Mouse (Mus musculus): Measurements from ENCODE around the gene 4931428L18Rik. TPM values are rescaled to one million over a fixed set of nuclear protein-coding genes. Genes with fewer than 3 reads are reported as not detected.

The 4931428L18Rik gene
- total RNA-seq, 1 experiment = 1.8 TPM

DNA sequence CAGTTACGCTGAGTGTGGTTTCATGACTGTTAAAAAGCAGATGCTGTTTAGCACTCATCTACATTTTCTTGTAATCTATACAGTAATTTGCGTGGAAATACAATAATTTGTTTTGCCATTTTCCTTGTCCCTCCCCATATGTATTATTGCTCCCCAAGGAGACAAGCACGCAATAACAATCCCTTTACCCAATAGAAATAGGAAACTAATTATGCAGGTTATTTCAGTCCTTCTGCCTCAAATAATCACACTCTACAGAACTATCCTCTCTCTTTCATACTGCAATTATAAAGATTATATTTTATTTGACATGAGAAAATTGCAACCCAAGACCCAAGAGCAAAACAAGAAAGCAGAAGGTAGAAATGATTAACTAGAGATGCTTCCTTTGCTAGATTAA lies 25.5 kb downstream of the 4931428L18Rik start:
- in situ Hi-C loops (cut with MboI; ENCODE audit: low sequenced_read_pairs in 2 of 2, unreplicated experiment in 2 of 2) = no loop called here
- Histone ChIP-seq H3K4me1 (ENCODE audit: control insufficient read depth in 2 of 2, insufficient read depth in 2 of 2, low read length in 2 of 2, poor library complexity in 1 of 2) (no peaks in the 10 kb centered on the region), H3K27ac (ENCODE audit: insufficient read depth, low read depth, low read length, poor library complexity, severe bottlenecking) (no peak overlapping the region), H3K4me3 (ENCODE audit: insufficient read depth in 1 of 2, low read depth in 1 of 2, low read length in 2 of 2, poor library complexity in 1 of 2, severe bottlenecking in 1 of 2) (no peak overlapping the region), H3K36me3 (ENCODE audit: control insufficient read depth, insufficient read depth, low read length, poor library complexity, severe bottlenecking) (no peaks in the 10 kb centered on the region), H3K9ac (ENCODE audit: insufficient read depth, low read depth, low read length, poor library complexity, severe bottlenecking) (no peak overlapping the region), H3K9me3 (ENCODE audit: control insufficient read depth, insufficient read depth, low read depth, low read length) (no peaks in the 10 kb centered on the region)
- no peak for DNase-seq (ENCODE audit: low read depth, low spot score)
- no peak for TF ChIP-seq ZC3H11A (IDR thresholded peaks at IDR 0.05; ENCODE audit: borderline replicate concordance, low read depth, low read length)
- no peak for TF ChIP-seq ZNF384 (IDR thresholded peaks at IDR 0.05; ENCODE audit: low read depth, low read length)
- no peak for TF ChIP-seq CHD2 (IDR thresholded peaks at IDR 0.05; ENCODE audit: low read depth, low read length)
- TF ChIP-seq MAFK (IDR thresholded peaks at IDR 0.05; ENCODE audit: insufficient read depth, low read depth, low read length) = no peak
- no peak for TF ChIP-seq HCFC1 (IDR thresholded peaks at IDR 0.05; ENCODE audit: borderline replicate concordance, insufficient read depth, low read length)

DNA sequence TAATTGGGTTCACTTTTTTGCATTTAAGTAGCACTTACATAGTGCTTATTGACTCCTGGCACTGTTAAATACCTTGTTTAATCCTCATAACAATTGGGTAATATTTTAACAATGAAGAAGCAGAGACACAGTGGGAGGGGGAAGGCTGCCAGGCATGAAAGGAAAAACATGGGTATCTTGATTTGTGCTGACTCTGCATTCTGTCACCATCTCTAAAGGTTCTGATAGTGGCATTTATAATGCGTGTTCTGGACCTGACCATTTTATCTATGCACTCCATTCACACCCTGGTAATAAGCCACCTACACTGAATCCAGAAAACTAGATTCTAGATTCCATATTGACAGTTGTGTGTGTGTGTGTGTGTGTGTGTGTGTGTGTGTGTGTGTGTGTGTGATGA lies 26.9 kb downstream of the 4931428L18Rik start:
- no peak overlapping the region for H3K9ac ChIP-seq (ENCODE audit: insufficient read depth, low read depth, low read length, poor library complexity, severe bottlenecking)
- no peak overlapping the region for H3K4me3 ChIP-seq (ENCODE audit: insufficient read depth in 1 of 2, low read depth in 1 of 2, low read length in 2 of 2, poor library complexity in 1 of 2, severe bottlenecking in 1 of 2)
- no peaks in the 10 kb centered on the region for H3K9me3 ChIP-seq (ENCODE audit: control insufficient read depth, insufficient read depth, low read depth, low read length)
- DNase-seq (ENCODE audit: low read depth, low spot score) = no peak
- TF ChIP-seq CHD2 (IDR thresholded peaks at IDR 0.05; ENCODE audit: low read depth, low read length) = no peak
- TF ChIP-seq ZNF384 (IDR thresholded peaks at IDR 0.05; ENCODE audit: low read depth, low read length) = no peak
- peak; percentile 76 for TF ChIP-seq MAFK (IDR thresholded peaks at IDR 0.05; ENCODE audit: insufficient read depth, low read depth, low read length)
- TF ChIP-seq ZC3H11A (IDR thresholded peaks at IDR 0.05; ENCODE audit: borderline replicate concordance, low read depth, low read length) = no peak
- no peak for TF ChIP-seq HCFC1 (IDR thresholded peaks at IDR 0.05; ENCODE audit: borderline replicate concordance, insufficient read depth, low read length)
- no peak overlapping the region for H3K27ac ChIP-seq (ENCODE audit: insufficient read depth, low read depth, low read length, poor library complexity, severe bottlenecking)
- no peaks in the 10 kb centered on the region for H3K4me1 ChIP-seq (ENCODE audit: control insufficient read depth in 2 of 2, insufficient read depth in 2 of 2, low read length in 2 of 2, poor library complexity in 1 of 2)
- no peaks in the 10 kb centered on the region for H3K36me3 ChIP-seq (ENCODE audit: control insufficient read depth, insufficient read depth, low read length, poor library complexity, severe bottlenecking)
- in situ Hi-C loops (cut with MboI; ENCODE audit: low sequenced_read_pairs in 2 of 2, unreplicated experiment in 2 of 2) = no loop called here

DNA sequence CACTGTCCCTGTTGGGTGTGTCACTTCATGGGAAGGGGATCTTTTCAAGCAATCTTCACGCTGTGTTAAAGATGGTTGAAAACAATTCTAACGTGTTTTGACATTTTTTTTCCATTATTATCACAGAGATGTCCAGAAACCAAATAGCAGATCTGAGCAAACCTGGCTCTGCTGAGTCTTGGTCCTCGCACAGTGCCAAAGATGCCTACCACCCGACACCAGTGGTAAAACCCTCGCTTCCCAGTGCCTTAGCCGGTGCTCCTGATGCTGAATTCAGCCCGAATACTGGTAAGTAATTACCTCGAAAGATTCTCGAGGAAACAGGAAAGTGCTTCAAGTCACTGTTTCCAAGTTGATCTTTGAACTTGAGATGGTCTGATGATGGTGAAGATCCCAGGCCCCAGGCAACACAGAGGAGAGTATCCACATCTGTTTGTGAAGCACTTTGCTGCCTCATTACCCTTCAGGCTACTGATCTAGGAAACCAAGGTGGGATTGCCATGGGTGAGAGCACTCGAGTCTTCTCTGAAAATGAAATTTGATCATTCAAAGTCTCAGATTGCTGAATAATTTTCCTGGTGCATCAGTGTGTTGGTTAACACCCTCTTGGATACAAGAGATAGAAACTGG lies 32.1 kb downstream of the 4931428L18Rik start:
- DNase-seq (ENCODE audit: low read depth, low spot score) = no peak
- H3K9ac ChIP-seq (ENCODE audit: insufficient read depth, low read depth, low read length, poor library complexity, severe bottlenecking) = no peak overlapping the region
- no peak overlapping the region for H3K27ac ChIP-seq (ENCODE audit: insufficient read depth, low read depth, low read length, poor library complexity, severe bottlenecking)
- in situ Hi-C loops (cut with MboI; ENCODE audit: low sequenced_read_pairs in 2 of 2, unreplicated experiment in 2 of 2) = no loop called here
- no peaks in the 10 kb centered on the region for H3K9me3 ChIP-seq (ENCODE audit: control insufficient read depth, insufficient read depth, low read depth, low read length)
- no peak overlapping the region for H3K4me3 ChIP-seq (ENCODE audit: insufficient read depth in 1 of 2, low read depth in 1 of 2, low read length in 2 of 2, poor library complexity in 1 of 2, severe bottlenecking in 1 of 2)
- H3K4me1 ChIP-seq (ENCODE audit: control insufficient read depth in 2 of 2, insufficient read depth in 2 of 2, low read length in 2 of 2, poor library complexity in 1 of 2) = no peaks in the 10 kb centered on the region
- no peak for TF ChIP-seq ZNF384 (IDR thresholded peaks at IDR 0.05; ENCODE audit: low read depth, low read length)
- TF ChIP-seq MAFK (IDR thresholded peaks at IDR 0.05; ENCODE audit: insufficient read depth, low read depth, low read length) = no peak
- TF ChIP-seq ZC3H11A (IDR thresholded peaks at IDR 0.05; ENCODE audit: borderline replicate concordance, low read depth, low read length) = no peak
- no peak for TF ChIP-seq HCFC1 (IDR thresholded peaks at IDR 0.05; ENCODE audit: borderline replicate concordance, insufficient read depth, low read length)
- no peak for TF ChIP-seq CHD2 (IDR thresholded peaks at IDR 0.05; ENCODE audit: low read depth, low read length)
- no peaks in the 10 kb centered on the region for H3K36me3 ChIP-seq (ENCODE audit: control insufficient read depth, insufficient read depth, low read length, poor library complexity, severe bottlenecking)

DNA sequence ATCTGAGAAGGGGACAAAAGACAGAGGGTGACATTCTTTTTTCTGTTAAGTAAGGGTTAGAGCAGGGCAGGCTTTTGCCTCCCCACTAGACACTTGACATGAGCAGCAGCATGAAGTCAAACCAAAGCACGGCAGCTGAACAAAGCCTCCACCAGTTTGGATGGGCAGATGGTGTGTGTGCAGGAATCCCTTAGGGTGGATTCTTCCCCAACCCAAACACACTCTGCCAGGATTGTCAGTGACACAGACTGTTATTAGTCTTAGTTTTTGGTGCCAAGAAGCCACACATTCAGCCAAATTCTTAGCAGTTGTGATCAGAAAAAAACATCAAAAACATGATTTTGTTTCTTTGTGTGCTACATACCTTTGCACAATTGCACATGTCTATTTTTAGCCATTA lies 44.2 kb downstream of the 4931428L18Rik start:
- H3K36me3 ChIP-seq (ENCODE audit: control insufficient read depth, insufficient read depth, low read length, poor library complexity, severe bottlenecking) = no peaks in the 10 kb centered on the region
- in situ Hi-C loops (cut with MboI; ENCODE audit: low sequenced_read_pairs in 2 of 2, unreplicated experiment in 2 of 2) = no loop called here
- DNase-seq (ENCODE audit: low read depth, low spot score) = no peak
- no peak for TF ChIP-seq CHD2 (IDR thresholded peaks at IDR 0.05; ENCODE audit: low read depth, low read length)
- TF ChIP-seq ZNF384 (IDR thresholded peaks at IDR 0.05; ENCODE audit: low read depth, low read length) = no peak
- no peak for TF ChIP-seq MAFK (IDR thresholded peaks at IDR 0.05; ENCODE audit: insufficient read depth, low read depth, low read length)
- TF ChIP-seq HCFC1 (IDR thresholded peaks at IDR 0.05; ENCODE audit: borderline replicate concordance, insufficient read depth, low read length) = no peak
- TF ChIP-seq ZC3H11A (IDR thresholded peaks at IDR 0.05; ENCODE audit: borderline replicate concordance, low read depth, low read length) = no peak
- no peak overlapping the region for H3K4me3 ChIP-seq (ENCODE audit: insufficient read depth in 1 of 2, low read depth in 1 of 2, low read length in 2 of 2, poor library complexity in 1 of 2, severe bottlenecking in 1 of 2)
- H3K9ac ChIP-seq (ENCODE audit: insufficient read depth, low read depth, low read length, poor library complexity, severe bottlenecking) = no peak overlapping the region
- no peak overlapping the region for H3K27ac ChIP-seq (ENCODE audit: insufficient read depth, low read depth, low read length, poor library complexity, severe bottlenecking)
- H3K9me3 ChIP-seq (ENCODE audit: control insufficient read depth, insufficient read depth, low read depth, low read length) = no peaks in the 10 kb centered on the region
- H3K4me1 ChIP-seq (ENCODE audit: control insufficient read depth in 2 of 2, insufficient read depth in 2 of 2, low read length in 2 of 2, poor library complexity in 1 of 2) = no peaks in the 10 kb centered on the region

Measured in ES-E14 (cell line).